Mouse (Mus musculus) MEL (cell line): ENCODE results near the gene Masp1. TPM values are rescaled to one million over a fixed set of nuclear protein-coding genes. Genes with fewer than 3 reads are reported as not detected.

Experiments used
- DNase-seq: peaks from one replicate; pipeline ENCODE4 v3.0.0; 2011; ENCODE audit warnings: low read depth, low spot score
- H3K27ac ChIP-seq: 2 replicates; pipeline ENCODE4 v1.5.1; 2012; ENCODE audit warnings: low read depth, mild to moderate bottlenecking, control low read depth, low read length, moderate library complexity; ENCODE audit not compliant: control insufficient read depth
- H3K27me3 ChIP-seq, 2 experiments: fragments of 150-350 bp in 1 of 2; sonication (generic) in 1 of 2; 2 replicates each; pipeline ENCODE4 v1.6.1; 2012; ENCODE audit warnings: low read length in 2 of 2, mild to moderate bottlenecking in 2 of 2, improper control_type of control experiment in 1 of 2, moderate library complexity in 1 of 2; ENCODE audit not compliant: insufficient read depth in 2 of 2, control insufficient read depth in 1 of 2
- H3K36me3 ChIP-seq, 2 experiments: 2 replicates each; pipeline ENCODE4 v1.6.1; 2012 to 2014; ENCODE audit warnings: low read length in 2 of 2, improper control_type of control experiment in 1 of 2, inconsistent platforms in 1 of 2, mild to moderate bottlenecking in 1 of 2; ENCODE audit not compliant: insufficient read depth in 2 of 2, control insufficient read depth in 1 of 2
- H3K4me1 ChIP-seq, 2 experiments: fragments of 150-350 bp in 1 of 2; sonication (generic) in 1 of 2; 2 replicates each; pipeline ENCODE4 v1.6.1; 2012; ENCODE audit warnings: low read length in 2 of 2, improper control_type of control experiment in 1 of 2, mild to moderate bottlenecking in 1 of 2; ENCODE audit not compliant: insufficient read depth in 2 of 2, control insufficient read depth in 1 of 2
- H3K4me3 ChIP-seq, 2 experiments: fragments of 150-350 bp in 1 of 2; sonication (generic) in 1 of 2; 2 replicates each; pipeline ENCODE4 v1.5.1; 2012; ENCODE audit warnings: low read depth in 2 of 2, low read length in 2 of 2, mild to moderate bottlenecking in 2 of 2, moderate library complexity in 2 of 2, control low read depth in 1 of 2, improper control_type of control experiment in 1 of 2; ENCODE audit not compliant: control insufficient read depth in 1 of 2, insufficient read depth in 1 of 2
- H3K79me2 ChIP-seq: 2 replicates; pipeline ENCODE4 v1.6.1; 2012; ENCODE audit warnings: mild to moderate bottlenecking, low read length, moderate library complexity; ENCODE audit not compliant: control insufficient read depth, poor library complexity, insufficient read depth
- H3K9ac ChIP-seq: 2 replicates; pipeline ENCODE4 v1.6.1; 2012; ENCODE audit warnings: low read depth, mild to moderate bottlenecking, control low read depth, low read length, moderate library complexity; ENCODE audit not compliant: control insufficient read depth, poor library complexity, severe bottlenecking
- H3K9me3 ChIP-seq: fragments of 150-350 bp; sonication (generic); replicated peaks from 2 replicates; pipeline ENCODE4 v1.6.1; 2012; ENCODE audit warnings: mild to moderate bottlenecking, low read length, improper control_type of control experiment, moderate library complexity; ENCODE audit not compliant: insufficient read depth
- BHLHE40 ChIP-seq: IDR thresholded peaks from 2 replicates; pipeline ENCODE4 v1.6.1; 2012; ENCODE audit warnings: low read depth, mild to moderate bottlenecking, inconsistent platforms, low read length, improper control_type of control experiment, borderline replicate concordance
- CHD1 ChIP-seq: IDR thresholded peaks from 2 replicates; pipeline ENCODE4 v1.6.1; 2012; ENCODE audit warnings: low read depth, mild to moderate bottlenecking, inconsistent platforms, low read length, improper control_type of control experiment
- GATA1 ChIP-seq: IDR thresholded peaks from 2 replicates; pipeline ENCODE4 v1.6.1; 2011; ENCODE audit warnings: low read depth, low read length, improper control_type of control experiment
- HCFC1 ChIP-seq: IDR thresholded peaks from 2 replicates; pipeline ENCODE4 v1.6.1; 2012; ENCODE audit warnings: low read depth, mild to moderate bottlenecking, inconsistent platforms, low read length, improper control_type of control experiment, moderate library complexity
- KAT2A ChIP-seq: conservative IDR thresholded peaks from 2 replicates; pipeline ENCODE4 v1.6.1; 2012; ENCODE audit warnings: low read depth, low read length, improper control_type of control experiment, inconsistent platforms
- MAX ChIP-seq: IDR thresholded peaks from 2 replicates; pipeline ENCODE4 v1.6.1; 2011; ENCODE audit warnings: low read length, improper control_type of control experiment
- MAZ ChIP-seq: IDR thresholded peaks from 2 replicates; pipeline ENCODE4 v1.6.1; 2012; ENCODE audit warnings: low read depth, mild to moderate bottlenecking, inconsistent platforms, low read length, improper control_type of control experiment
- MEF2A ChIP-seq: IDR thresholded peaks from 2 replicates; pipeline ENCODE4 v1.6.1; 2014; ENCODE audit warnings: low read depth, mild to moderate bottlenecking, inconsistent platforms, low read length, improper control_type of control experiment; ENCODE audit not compliant: poor library complexity, insufficient replicate concordance, severe bottlenecking; ENCODE audit errors: extremely low read depth
- MXI1 ChIP-seq: IDR thresholded peaks from 2 replicates; pipeline ENCODE4 v1.6.1; 2011; ENCODE audit warnings: mild to moderate bottlenecking, low read depth, low read length, improper control_type of control experiment
- NELFE ChIP-seq: IDR thresholded peaks from 2 replicates; pipeline ENCODE4 v1.6.1; 2011; ENCODE audit warnings: low read depth, low read length, improper control_type of control experiment
- NRF1 ChIP-seq: IDR thresholded peaks from 2 replicates; pipeline ENCODE4 v1.6.1; 2014; ENCODE audit warnings: low read depth, mild to moderate bottlenecking, inconsistent platforms, low read length, improper control_type of control experiment, moderate library complexity; ENCODE audit not compliant: poor library complexity, insufficient read depth, severe bottlenecking
- POLR2A ChIP-seq, 2 experiments: IDR thresholded peaks; 2 replicates each; pipeline ENCODE4 v1.6.1; 2011 to 2012; ENCODE audit warnings: low read length in 2 of 2, mild to moderate bottlenecking in 2 of 2, control low read depth in 1 of 2, improper control_type of control experiment in 1 of 2, low read depth in 1 of 2, moderate library complexity in 1 of 2; ENCODE audit not compliant: control insufficient read depth in 1 of 2, insufficient read depth in 1 of 2, poor library complexity in 1 of 2
- POLR2AphosphoS5 ChIP-seq: IDR thresholded peaks from 2 replicates; pipeline ENCODE4 v1.6.1; 2012; ENCODE audit warnings: low read depth, borderline replicate concordance, mild to moderate bottlenecking, inconsistent platforms, low read length, moderate library complexity, mixed read lengths
- RAD21 ChIP-seq: IDR thresholded peaks from 2 replicates; pipeline ENCODE4 v1.6.1; 2011; ENCODE audit warnings: mild to moderate bottlenecking, low read depth, low read length, improper control_type of control experiment
- SMC3 ChIP-seq: IDR thresholded peaks from 2 replicates; pipeline ENCODE4 v1.6.1; 2011; ENCODE audit warnings: low read depth, low read length, improper control_type of control experiment
- TAL1 ChIP-seq: IDR thresholded peaks from 2 replicates; pipeline ENCODE4 v1.6.1; 2012; ENCODE audit warnings: mild to moderate bottlenecking, inconsistent platforms, low read length, moderate library complexity, mixed read lengths
- TBP ChIP-seq: IDR thresholded peaks from 2 replicates; pipeline ENCODE4 v1.8.0; 2011; ENCODE audit warnings: low read depth, low read length, improper control_type of control experiment
- TCF12 ChIP-seq: IDR thresholded peaks from 2 replicates; pipeline ENCODE4 v1.6.1; 2014; ENCODE audit warnings: low read depth, mild to moderate bottlenecking, inconsistent platforms, low read length, improper control_type of control experiment, moderate library complexity
- USF1 ChIP-seq: IDR thresholded peaks from 2 replicates; pipeline ENCODE4 v1.6.1; 2014; ENCODE audit warnings: low read depth, mild to moderate bottlenecking, inconsistent platforms, low read length, improper control_type of control experiment, moderate library complexity
- ZKSCAN1 ChIP-seq: IDR thresholded peaks from 2 replicates; pipeline ENCODE4 v1.6.1; 2012; ENCODE audit warnings: low read depth, mild to moderate bottlenecking, inconsistent platforms, low read length, improper control_type of control experiment, moderate library complexity
- ZMIZ1 ChIP-seq: IDR thresholded peaks from 2 replicates; pipeline ENCODE4 v1.6.1; 2012; ENCODE audit warnings: low read depth, mild to moderate bottlenecking, inconsistent platforms, low read length, improper control_type of control experiment, moderate library complexity
- ZNF384 ChIP-seq: IDR thresholded peaks from 2 replicates; pipeline ENCODE4 v1.6.1; 2012; ENCODE audit warnings: low read depth, mild to moderate bottlenecking, inconsistent platforms, low read length, improper control_type of control experiment
- polyA plus RNA-seq, 2 experiments: library from polyadenylated mRNA; stranded (reverse) in 1 of 2; unstranded in 1 of 2; fragments of >175 nt in 1 of 2; fragments of >200 nt in 1 of 2; gene quantifications; 2 replicates each; pipeline versions ENCODE4 v1.2.1 to v1.2.4; 2012; ENCODE audit warnings: low replicate concordance in 2 of 2, low read depth in 1 of 2; ENCODE audit not compliant: insufficient read length in 2 of 2, insufficient read depth in 1 of 2, missing spikeins in 1 of 2
- total RNA-seq: library from RNA; depleted of rRNA; stranded (reverse); fragments of 300-350 nt; gene quantifications from 2 replicates; pipeline ENCODE4 v1.2.3, GENCODE M21; 2012

Masp1 gene
- total and polyA plus RNA-seq, 3 experiments, result not detected

GRCm38 (mm10) chr16:23483292-23483691, 37.3 kb downstream of the Masp1 start:
- no peak for DNase-seq
- H3K4me1 ChIP-seq, result no peaks in the 10 kb centered on the region

GRCm38 (mm10) chr16:23482846-23483245, 37.8 kb downstream of the Masp1 start:
- no peak overlapping the region for H3K27ac ChIP-seq
- no peaks in the 10 kb centered on the region for H3K27me3 ChIP-seq
- no peaks in the 10 kb centered on the region for H3K36me3 ChIP-seq
- TF ChIP-seq MAX (no peak), TCF12 (no peak), CHD1 (no peak), BHLHE40 (no peak), GATA1 (no peak), SMC3 (no peak), KAT2A (no peak), NELFE (no peak), HCFC1 (no peak), TAL1 (no peak), MXI1 (no peak), POLR2A (IDR thresholded peaks at IDR 0.05; ENCODE audit: control insufficient read depth in 1 of 2, insufficient read depth in 1 of 2, low read depth in 1 of 2, low read length in 2 of 2, poor library complexity in 1 of 2) (no peak)
- no peaks in the 10 kb centered on the region for H3K9me3 ChIP-seq
- no peaks in the 10 kb centered on the region for H3K79me2 ChIP-seq
- no peaks in the 10 kb centered on the region for H3K4me1 ChIP-seq
- H3K4me3 ChIP-seq, result no peak overlapping the region
- no peak for DNase-seq
- no peak overlapping the region for H3K9ac ChIP-seq

More at GRCm38 (mm10) chr16:23483292-23483691, 37.3 kb downstream of the Masp1 start:
- H3K79me2 ChIP-seq, result no peaks in the 10 kb centered on the region
- no peak overlapping the region for H3K27ac ChIP-seq
- no peaks in the 10 kb centered on the region for H3K27me3 ChIP-seq
- H3K9ac ChIP-seq, result no peak overlapping the region
- no peaks in the 10 kb centered on the region for H3K36me3 ChIP-seq
- no peaks in the 10 kb centered on the region for H3K9me3 ChIP-seq
- no peak overlapping the region for H3K4me3 ChIP-seq
- TF ChIP-seq ZNF384 (no peak), ZMIZ1 (no peak), USF1 (no peak), POLR2AphosphoS5 (no peak), RAD21 (no peak), ZKSCAN1 (no peak), MAX (no peak), MEF2A (no peak), MAZ (no peak), MXI1 (no peak), NELFE (no peak), SMC3 (no peak), TBP (no peak), NRF1 (no peak)
